Mouse (Mus musculus): ENCODE data around the gene Polrmt. TPM values are rescaled to one million over a fixed set of nuclear protein-coding genes. Genes with fewer than 3 reads are reported as not detected.

Gene Polrmt
- total RNA-seq, 1 experiment from 2014 or later: 16.1 TPM

GRCm38 (mm10) chr10:79745411-79745810, 970 bp downstream of the Polrmt start:
- no peak for ATAC-seq (replicated peaks; ENCODE audit: low read depth, poor library complexity, severe bottlenecking)

GRCm38 (mm10) chr10:79743650-79744365, 2.6 kb downstream of the Polrmt start:
- no peak for ATAC-seq (replicated peaks; ENCODE audit: low read depth, poor library complexity, severe bottlenecking)

GRCm38 (mm10) chr10:79743161-79743560, 3.2 kb downstream of the Polrmt start:
- no peak for ATAC-seq (replicated peaks; ENCODE audit: low read depth, poor library complexity, severe bottlenecking)

- ATAC-seq (replicated peaks; ENCODE audit: low read depth, poor library complexity, severe bottlenecking): no peak
These were observed 5.5 kb downstream of the Polrmt start for GRCm38 (mm10) chr10:79740863-79741262.

- no peak for ATAC-seq (replicated peaks; ENCODE audit: low read depth, poor library complexity, severe bottlenecking)
These were observed 7.1 kb downstream of the Polrmt start for GRCm38 (mm10) chr10:79739234-79739633.

- ATAC-seq (replicated peaks; ENCODE audit: low read depth, poor library complexity, severe bottlenecking): peak; percentile 58; the same call in 1 of the 2 replicates
These were observed 8.1 kb downstream of the Polrmt start for GRCm38 (mm10) chr10:79738259-79738658.

GRCm38 (mm10) chr10:79736706-79737105, 9.7 kb downstream of the Polrmt start:
- ATAC-seq (replicated peaks; ENCODE audit: low read depth, poor library complexity, severe bottlenecking): no peak

- no peak for ATAC-seq (replicated peaks; ENCODE audit: low read depth, poor library complexity, severe bottlenecking)
These were observed 11.0 kb downstream of the Polrmt start for GRCm38 (mm10) chr10:79735361-79735760.

- ATAC-seq (replicated peaks; ENCODE audit: low read depth, poor library complexity, severe bottlenecking): no peak
These were observed 12.5 kb downstream of the Polrmt start for GRCm38 (mm10) chr10:79733847-79734246.

- no peak for ATAC-seq (replicated peaks; ENCODE audit: low read depth, poor library complexity, severe bottlenecking)
These were observed 13.9 kb downstream of the Polrmt start for GRCm38 (mm10) chr10:79732500-79732899.

- peak; percentile 36 for ATAC-seq (replicated peaks; ENCODE audit: low read depth, poor library complexity, severe bottlenecking)
These were observed 16.9 kb downstream of the Polrmt start for GRCm38 (mm10) chr10:79729357-79729965.

GRCm38 (mm10) chr10:79728323-79729249, 17.8 kb downstream of the Polrmt start:
- no peak for ATAC-seq (replicated peaks; ENCODE audit: low read depth, poor library complexity, severe bottlenecking)

- ATAC-seq (replicated peaks; ENCODE audit: low read depth, poor library complexity, severe bottlenecking): peak; percentile 64
These were observed 20.3 kb downstream of the Polrmt start for GRCm38 (mm10) chr10:79726090-79726489.

- no peak for ATAC-seq (replicated peaks; ENCODE audit: low read depth, poor library complexity, severe bottlenecking)
These were observed 22.7 kb downstream of the Polrmt start for GRCm38 (mm10) chr10:79723692-79724091.

GRCm38 (mm10) chr10:79723047-79723446, 23.3 kb downstream of the Polrmt start:
- ATAC-seq (replicated peaks; ENCODE audit: low read depth, poor library complexity, severe bottlenecking): no peak

- no peak for ATAC-seq (replicated peaks; ENCODE audit: low read depth, poor library complexity, severe bottlenecking)
These were observed 25.3 kb downstream of the Polrmt start for GRCm38 (mm10) chr10:79721089-79721488.

GRCm38 (mm10) chr10:79717640-79718357, 28.6 kb downstream of the Polrmt start:
- peak; percentile 70 for ATAC-seq (replicated peaks; ENCODE audit: low read depth, poor library complexity, severe bottlenecking)

- ATAC-seq (replicated peaks; ENCODE audit: low read depth, poor library complexity, severe bottlenecking): no peak
These were observed 29.4 kb downstream of the Polrmt start for GRCm38 (mm10) chr10:79716988-79717355.

- no peak for ATAC-seq (replicated peaks; ENCODE audit: low read depth, poor library complexity, severe bottlenecking)
These were observed 30.0 kb downstream of the Polrmt start, which contains the start of gene Hcn2 for GRCm38 (mm10) chr10:79716254-79716987. TSS of gene Hcn2 (plus strand) at chr10:79716634.
